Mouse (Mus musculus): ENCODE measurements around the gene 4933430I17Rik.
A peak's percentile ranks its signal among the peaks of the same experiment; 100 is the strongest.

The 4933430I17Rik gene

DNA sequence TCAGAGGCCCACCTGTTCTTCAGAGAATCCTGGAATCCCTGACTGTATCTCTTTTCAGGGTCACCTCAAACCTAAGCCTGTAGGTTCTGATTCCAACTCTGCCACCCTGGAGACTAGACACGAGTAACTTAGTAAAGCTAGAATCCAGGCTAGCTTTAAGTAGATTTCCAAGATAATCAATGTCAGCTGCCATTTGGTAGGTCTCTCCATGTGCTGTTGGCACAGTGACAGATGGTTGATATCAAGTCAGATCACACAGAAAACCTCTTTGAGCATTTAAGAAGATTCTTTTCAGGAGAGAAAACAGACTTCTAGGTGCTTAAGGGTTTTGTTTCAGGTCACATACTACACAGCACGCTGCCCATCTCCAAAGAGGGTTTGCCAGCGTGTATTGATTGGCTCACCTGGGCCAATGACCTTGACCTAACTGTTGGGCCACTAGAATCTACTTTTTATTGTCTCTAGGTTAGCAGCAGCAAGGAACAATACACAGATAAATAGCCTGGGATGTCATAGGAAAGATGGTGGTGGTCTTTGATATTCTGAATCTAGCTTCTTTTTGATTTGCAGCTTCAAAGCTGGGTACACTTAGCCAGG, 21.7 kb upstream of the 4933430I17Rik start, which contains the start of gene Hdhd3:
TSS of gene Hdhd3 (minus strand) at position 94 of the 597 bp plus-strand sequence.
- DNase-seq (ENCODE audit: low read depth, low spot score): no peak

DNA sequence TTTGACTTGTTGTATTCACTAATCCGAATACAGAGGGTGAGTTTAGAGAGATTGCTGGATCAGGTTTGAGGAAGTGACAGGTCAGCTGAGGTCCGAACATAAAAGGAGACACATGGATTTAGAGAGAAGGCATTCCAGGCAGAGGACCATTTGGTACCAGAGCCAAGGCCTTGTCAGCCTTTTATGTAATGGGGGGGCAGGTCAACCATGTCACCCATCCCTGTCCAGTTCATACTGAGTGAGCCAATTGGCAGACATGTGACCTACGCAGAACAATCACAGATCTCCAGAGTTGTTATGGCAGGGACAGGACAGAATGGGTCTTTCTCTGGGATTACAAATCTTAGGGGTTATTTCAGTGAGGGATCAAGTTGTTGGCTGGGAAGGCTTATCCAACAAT, 19.2 kb upstream of the 4933430I17Rik start:
- DNase-seq (ENCODE audit: low read depth, low spot score): no peak

DNA sequence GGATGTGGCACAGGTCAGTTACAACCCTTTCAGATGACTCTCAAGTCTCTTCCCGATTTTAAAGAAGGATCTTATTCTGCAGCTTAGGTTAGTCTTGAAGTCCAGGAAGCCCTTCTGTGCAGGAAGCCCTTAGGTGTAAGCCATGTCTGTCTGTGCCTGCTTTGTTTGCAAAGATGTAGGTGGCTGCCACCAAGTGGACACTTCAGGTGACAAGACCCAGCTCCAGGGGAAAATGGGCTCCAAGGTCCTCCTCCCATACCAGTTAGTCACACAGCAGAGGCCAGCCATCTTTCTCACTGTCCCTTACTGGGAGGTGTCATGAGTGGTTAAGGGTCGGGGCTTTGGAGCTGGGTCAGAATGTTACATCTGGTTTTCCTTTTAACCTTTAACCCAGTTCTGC, 18.4 kb upstream of the 4933430I17Rik start:
- no peak for DNase-seq (ENCODE audit: low read depth, low spot score)

DNA sequence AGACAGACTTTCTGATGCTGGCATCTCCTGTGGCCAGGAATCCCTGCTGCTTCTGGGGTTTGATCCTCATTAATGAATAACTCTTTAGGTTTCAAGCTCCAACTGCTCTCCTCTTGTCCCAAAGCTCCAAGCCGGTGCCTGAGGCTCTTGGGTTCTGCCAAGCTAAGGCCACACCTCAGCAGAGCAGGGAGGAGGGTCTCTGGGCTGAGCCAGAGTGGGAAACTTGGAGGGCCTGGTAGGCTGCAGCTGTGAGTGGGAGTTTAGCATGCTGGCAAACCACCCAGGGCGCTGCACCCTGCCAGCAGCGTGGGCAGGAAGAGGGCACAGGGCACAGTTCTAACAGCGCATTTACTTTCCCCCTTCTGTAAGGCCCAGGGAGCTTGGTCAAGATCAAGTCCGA, 16.3 kb upstream of the 4933430I17Rik start:
- no peak for DNase-seq (ENCODE audit: low read depth, low spot score)

DNA sequence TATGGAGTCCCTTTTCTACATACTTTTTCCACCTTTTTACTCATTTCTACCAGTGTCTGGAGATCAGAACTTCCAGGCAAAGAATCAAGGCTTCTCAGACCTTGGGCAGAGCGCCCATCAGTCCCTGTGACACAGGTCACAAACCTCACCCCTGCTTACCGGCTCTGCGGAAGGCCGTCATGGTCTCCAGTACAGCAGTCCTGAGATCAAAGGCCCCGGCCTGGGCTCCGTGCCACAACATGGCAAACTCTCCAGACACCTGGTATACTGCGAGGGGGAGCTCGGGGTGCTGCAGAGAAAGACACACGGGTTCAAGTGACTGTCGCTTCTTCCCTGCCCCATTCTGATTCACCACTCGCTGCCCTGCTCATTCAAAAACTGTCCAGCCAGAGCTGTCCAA, 15.2 kb upstream of the 4933430I17Rik start:
- no peak for DNase-seq (ENCODE audit: low read depth, low spot score)

DNA sequence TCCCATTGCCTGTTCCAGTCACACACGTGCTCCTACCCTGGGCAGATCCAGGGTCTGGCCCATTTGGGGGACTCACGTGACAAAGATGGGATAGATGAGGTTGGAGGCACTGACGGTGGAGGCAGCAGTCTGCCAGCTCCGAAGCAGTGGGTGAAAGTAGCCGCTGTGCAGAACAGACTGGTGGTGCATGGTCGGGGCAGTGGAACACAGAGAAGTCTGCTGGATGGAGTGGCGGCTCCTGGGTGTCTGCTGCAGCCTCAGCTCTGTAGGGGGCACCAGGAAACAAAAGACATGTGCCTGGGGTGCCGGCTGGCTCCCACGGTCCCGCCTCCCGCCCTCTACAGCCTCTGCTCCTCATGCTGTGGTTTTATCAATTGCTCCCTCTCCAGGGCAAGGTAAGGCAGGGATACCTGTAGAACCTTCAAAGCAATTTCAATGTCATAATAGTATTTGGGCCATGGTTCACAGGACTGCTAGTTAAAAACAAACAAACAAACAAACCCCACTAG, 11.1 kb upstream of the 4933430I17Rik start:
- DNase-seq (ENCODE audit: low read depth, low spot score): no peak

DNA sequence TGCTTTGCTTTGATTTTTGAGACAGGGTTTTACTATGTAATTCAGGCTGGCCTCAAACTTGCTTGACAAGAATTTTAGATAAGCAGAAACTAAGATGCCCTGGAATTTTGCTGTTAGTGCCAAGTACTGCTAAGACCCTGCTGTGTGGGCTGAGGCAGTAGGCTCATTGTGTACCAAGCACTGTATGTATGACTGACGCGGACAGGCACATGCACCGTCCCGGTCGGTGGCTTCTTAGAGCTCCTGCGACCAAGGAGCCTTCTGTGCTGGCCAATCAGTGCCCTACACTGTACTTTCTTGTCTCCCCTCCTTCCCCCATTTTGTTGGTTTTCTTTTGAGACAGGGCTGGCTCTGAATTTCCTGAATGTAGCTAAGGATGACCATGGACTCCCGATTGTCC, 10.2 kb upstream of the 4933430I17Rik start:
- DNase-seq (ENCODE audit: low read depth, low spot score): no peak

DNA sequence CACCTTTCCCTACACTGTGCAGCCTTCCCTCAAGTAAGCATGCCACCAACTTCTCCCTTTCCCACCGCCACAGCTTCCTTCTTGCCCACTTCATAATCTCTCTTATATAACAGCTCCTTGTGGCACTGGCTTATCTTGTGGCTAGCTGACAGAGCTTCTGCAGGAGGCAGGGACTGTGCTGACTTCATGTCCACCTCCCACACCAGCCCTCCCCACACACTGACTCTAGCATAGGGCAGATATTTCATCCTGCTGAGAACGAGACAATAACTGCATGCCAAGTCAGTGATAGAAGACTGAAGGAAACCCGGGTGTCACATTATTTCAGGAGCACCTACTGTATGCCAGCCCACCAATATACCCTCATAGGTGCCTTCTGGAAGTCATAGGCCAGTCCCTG, 9.7 kb upstream of the 4933430I17Rik start:
- no peak for DNase-seq (ENCODE audit: low read depth, low spot score)

DNA sequence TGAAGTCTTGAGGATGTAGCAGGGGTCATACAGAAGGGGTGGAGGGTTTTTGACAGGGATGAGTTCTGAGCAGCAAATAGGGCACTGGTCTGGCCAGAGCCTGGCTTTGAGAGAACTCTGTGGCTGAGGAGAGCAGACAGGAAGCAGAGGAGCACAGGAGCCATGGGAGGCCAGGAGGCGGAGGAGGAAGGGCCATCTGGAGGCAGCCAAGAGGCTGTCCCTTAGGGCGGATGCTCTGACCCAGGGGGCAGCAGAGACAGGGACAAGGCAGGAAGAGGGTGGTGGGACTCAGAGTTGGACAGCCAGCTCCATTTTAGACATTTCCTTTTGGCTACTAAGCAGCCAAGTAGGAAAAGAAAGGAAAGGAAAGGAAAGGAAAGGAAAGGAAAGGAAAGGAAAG, 9.1 kb upstream of the 4933430I17Rik start:
- DNase-seq (ENCODE audit: low read depth, low spot score): no peak

DNA sequence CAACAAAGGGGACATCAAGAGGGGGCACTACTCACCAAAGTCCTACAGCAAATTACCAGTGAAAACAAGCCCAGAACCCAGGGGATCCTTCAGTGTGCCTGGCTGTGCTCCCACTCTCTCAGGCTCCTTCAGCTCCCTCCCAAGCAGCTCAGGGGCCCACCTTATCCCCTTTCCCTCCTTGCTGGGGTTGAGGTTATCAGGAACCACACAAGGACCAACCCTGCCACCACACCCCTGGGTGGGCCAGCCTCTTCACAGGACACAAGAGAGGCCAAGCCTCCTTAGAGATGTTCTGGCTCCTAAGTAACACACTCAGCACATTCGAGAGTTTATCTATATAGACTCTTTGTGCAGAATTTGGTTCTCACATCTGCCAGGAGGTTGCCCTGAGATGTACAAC, 8.6 kb upstream of the 4933430I17Rik start:
- no peak for DNase-seq (ENCODE audit: low read depth, low spot score)

DNA sequence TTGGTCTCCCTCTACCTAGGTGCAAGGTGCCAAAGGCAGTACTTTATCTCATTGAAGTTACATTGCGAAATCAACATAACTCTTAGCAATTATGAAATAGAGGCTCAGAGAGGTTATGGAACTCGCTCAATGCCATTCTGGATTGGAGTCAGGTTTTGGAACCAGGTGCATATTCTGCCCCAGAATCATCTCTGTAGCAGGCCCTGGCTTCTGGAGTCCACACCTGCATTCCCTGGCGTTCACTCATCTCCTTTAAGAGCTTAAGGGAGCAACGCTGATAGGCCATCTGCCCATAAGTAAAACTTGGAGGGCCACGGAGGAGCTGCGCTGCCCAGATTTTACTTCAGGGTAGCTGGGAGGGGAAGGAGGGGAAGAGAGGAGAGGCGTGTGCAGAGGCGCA, 8.1 kb upstream of the 4933430I17Rik start:
- no peak for DNase-seq (ENCODE audit: low read depth, low spot score)

DNA sequence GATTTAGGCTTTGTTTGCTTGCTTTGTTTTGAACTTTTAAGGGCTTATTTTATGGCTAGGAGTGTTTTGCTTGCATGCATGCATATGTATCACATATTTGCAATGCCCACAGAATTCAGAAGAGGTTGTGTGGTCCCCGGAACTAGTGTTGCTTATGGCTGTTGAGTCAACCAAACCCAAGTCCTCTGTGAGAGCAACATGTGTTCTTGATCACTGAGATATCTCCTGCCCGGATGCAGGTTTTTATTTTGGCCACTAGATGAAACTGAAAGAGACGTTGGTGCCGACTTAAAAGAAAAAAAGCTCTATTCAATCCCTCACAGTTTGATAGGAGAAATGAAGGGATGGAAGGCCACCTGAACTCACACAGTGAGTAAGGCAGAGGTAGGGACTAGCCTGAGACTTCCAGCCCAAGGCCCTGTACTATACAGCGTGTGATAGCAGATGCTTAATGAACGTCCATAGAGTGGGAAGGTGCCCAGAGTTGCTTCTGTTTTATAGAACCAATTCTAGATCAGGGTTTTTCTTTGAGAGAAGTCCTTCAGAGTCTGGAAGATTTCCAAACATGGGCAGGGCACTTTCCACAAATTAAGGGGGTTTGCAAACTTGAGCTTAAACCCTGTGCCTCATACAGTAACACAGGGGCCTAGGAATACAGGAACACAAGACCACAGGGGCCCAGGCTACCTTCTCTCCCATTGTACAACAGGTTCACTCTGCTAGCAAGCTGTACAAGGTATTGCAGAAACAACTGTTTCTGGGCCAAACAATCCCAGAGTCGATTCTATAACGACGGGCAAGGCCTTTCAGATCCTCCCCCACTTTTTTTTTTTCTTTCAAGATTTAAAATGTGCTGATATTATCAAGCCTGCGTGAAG, 7.4 kb upstream of the 4933430I17Rik start:
- DNase-seq (ENCODE audit: low read depth, low spot score): no peak

DNA sequence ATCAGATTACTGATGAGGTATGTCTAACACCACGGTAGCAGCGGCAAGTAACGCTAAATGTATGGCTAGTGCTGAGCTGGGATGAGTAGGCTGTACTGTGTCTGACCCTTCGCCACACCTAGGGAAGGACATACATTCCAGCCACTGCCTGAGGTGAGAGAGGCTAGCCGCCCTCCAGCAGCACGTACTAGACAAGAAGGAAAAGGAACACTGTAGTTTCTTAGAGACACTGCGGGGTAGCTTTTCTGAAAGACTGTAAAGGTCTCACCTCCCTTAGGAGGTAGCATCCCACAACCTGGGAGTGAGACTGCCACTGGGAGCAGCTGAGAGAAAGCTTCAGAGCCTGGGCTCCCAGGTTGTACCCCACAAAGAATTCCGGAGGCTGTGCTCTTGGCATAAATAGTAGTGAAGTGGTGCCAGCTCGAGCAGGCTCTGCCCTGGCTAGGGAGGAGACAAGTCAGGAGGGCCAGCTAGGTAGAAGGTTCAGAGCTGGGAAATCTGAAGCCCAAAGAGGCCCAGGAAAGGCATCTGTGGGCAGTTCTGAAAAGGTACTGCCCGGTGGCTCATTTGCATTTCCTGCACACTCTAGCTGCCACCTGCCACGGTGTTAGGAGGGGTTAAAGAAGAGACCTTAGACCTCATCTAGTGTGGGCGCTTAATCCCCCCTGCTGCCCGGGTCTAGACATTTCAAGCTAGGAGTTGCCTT, 6.6 kb upstream of the 4933430I17Rik start:
- DNase-seq (ENCODE audit: low read depth, low spot score): no peak

DNA sequence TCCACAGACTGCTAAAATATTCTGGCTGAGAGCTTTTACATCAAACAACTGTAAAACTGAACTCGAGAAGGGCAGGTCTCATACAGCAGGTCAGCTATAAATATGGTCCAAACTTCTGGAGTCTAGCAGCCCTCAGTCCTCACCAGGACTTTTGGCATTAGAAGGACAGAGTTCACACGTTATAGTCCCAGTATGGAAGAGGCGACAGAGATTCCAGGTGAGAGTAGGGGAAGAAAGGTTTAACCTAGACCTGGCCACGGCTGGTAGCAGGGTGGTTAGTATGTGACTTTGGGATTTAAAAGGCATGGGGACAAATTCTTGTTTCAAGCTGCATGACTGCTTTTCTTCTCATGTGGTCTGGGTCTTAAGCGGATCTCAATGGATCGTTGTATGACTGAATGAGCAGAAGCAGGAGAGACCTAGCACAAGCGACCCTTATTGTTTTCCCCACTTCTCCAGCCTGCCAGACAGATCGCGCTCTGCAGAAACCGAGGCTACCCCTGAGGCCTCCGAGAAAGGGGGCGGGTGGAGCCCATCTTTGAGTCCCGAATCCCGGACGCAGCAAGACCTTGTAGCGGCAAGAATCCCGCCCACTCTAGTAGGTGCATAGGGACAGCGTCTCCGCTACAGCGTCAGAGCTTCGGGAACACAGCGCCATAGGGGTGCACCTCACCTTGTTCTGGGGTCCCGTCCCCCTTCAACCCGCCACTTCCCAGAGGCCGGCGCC, 5.9 kb upstream of the 4933430I17Rik start:
- no peak for DNase-seq (ENCODE audit: low read depth, low spot score)

DNA sequence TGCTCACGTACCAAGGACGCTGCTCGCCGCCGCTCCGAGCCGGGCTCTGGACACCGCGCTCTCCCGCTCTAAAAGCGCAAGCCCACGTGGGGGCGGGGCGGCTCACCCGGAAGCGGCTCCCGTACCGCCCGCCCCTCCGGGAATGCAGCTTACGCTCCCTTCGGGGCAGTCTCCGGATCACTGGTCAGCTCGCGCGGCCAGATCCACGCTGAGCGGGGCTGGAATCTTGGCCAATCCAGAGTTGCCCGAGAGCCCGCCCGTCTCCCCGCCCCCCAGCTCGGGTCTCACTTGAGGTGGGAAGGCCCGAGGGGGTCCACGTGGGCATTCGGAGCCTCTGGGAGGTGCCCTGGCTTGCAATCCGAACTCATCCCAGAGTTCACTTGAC, 5.3 kb upstream of the 4933430I17Rik start, which contains the start of gene Alad:
TSS of gene Alad (minus strand) at position 70 of the 385 bp plus-strand sequence.
- peak; percentile 87 for DNase-seq (ENCODE audit: low read depth, low spot score)

DNA sequence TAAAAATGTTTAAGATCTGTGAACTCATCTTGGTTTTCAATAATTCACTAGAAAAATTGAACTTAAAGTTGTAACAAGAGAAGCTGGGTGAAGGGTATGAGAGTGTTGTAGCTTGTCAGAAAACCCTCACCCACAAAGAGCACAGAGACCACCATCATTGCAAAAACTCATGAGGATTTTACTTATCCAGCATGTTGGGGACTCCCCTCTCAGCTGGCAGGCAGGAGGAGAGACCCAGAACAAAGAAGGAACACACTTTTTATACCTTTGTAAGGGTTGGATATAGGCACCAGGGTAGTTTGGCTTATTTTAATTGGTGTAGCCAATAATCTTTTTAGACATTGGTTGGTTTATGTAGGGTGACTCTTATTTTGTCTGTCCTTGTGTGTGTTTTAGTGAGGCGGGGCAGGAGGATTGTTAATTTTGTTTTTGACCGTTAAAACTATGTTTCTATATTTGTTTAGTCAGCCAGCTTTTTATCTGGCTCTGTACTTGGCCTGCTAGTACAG, 4.2 kb upstream of the 4933430I17Rik start:
- DNase-seq (ENCODE audit: low read depth, low spot score): no peak

DNA sequence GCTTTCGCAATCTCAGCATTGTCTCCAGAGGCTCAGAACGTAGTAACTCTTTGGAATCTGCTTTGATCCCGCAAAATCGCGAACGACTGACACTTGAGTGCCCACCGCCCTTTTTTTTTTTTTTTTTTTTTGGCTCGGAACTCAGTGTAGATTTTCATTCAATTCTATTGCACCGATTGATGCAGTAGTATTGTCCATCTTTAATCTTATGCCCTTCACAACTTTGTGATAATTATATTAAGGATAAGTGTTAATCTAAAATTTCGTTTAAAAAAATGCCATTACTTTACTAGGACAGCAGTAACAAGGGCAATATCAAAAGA, 281 bp downstream of the 4933430I17Rik start:
- no peak for DNase-seq (ENCODE audit: low read depth, low spot score)

DNA sequence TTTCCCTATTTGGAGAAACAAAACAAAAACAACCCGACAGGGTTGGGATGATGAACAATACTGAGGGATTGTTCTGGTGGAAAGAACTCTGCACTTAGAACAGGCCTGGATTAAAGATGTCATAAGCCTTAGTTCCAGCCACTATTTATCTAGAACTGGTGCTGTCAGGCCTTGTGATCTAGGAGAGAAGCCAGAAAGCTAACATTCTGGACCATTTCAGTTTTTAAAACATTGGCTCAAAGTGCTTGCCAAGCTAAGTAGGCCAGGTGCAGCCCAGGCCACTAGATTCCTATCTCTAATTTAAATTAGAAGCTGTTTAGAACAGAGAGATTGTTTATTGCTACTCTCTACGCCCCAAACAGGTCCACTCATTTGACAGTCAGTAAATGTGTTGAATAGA, 1.1 kb downstream of the 4933430I17Rik start:
- DNase-seq (ENCODE audit: low read depth, low spot score): no peak

DNA sequence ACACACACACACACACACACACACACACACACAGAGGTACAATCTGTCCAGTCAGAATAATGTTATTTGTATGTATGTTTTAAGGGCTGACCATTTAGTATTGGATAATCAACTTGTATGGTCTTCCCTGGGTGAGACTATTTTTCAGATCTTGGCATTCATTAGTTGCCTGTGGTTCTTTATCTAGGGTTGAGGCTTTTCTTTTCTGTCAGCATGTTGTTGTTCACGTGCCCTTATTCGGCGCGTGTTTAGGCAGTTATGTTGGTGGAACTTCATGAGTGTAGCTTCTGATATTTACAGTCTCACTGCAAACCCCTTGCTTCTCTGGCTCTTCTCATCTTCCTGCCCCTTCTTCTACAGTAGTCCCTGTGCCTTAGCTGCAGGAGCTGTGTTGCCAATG, 2.5 kb downstream of the 4933430I17Rik start:
- no peak for DNase-seq (ENCODE audit: low read depth, low spot score)

DNA sequence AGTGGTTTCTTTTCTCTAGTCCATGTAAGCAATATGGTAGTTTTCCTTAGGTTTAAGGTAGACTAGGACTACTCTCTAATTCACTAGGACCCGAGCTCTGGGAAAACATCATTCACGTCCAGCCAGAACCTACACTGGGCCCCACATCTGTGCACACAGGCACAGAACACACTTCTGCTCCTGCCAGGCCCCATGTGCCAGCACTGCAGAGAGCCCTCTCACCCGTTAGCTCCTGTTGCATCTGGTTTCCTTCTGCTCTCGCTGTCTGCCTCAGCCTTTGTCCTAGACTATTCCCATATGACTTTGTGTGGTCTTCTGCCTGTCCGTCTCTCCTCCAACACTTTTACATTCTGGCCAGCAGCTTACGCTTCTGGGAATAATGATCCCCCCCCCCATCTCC, 8.6 kb downstream of the 4933430I17Rik start:
- DNase-seq (ENCODE audit: low read depth, low spot score): no peak

DNA sequence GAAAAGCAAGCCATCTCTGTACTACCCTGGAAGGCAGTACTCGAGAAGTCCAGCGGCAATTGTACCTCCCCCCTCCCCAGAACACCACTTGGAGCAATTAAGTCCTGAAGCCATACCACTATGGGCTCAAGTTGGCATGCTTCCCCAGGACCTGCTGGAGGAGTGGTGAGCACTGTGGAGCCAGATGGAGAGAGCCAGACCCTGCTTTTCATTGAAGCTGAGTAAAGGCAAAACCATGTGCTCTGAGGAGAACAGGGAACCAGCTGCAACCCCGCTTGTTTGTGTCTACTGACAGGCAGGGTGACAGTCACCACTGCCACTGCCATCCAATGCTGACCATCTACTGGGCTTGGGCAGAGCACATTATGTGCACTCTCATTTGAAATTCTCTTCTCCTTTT, 16.6 kb downstream of the 4933430I17Rik start:
- DNase-seq (ENCODE audit: low read depth, low spot score): no peak

DNA sequence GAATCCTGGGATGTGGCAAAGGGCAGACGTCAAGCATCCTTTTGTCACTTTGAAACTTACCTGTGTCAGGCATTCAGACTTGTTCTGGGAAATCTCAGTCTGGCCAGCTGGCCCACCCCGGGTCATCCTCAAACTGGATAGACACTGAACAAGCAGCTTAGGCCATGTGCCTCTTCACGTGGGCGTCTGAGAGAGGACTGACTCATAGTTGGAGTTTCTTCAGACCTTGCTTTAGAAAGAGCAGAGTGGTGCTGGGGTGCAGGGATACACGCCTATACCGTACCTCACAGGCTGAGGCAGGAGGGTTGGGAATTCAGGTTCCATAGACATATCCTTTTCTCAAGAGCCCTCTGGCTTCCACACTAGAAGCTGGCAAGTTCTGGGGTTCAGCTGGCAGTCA, 18.6 kb downstream of the 4933430I17Rik start:
- no peak for DNase-seq (ENCODE audit: low read depth, low spot score)
